Mouse (Mus musculus) c-Kit-positive CD71-positive TER-119-positive erythroid progenitor cells, embryonic 14.5 days (primary cell): ENCODE measurements at regions not wholly inside any gene's neighbourhood (a gene's known extent, or its start where the extent isn't known, plus 50 kb on each side); places are given as distances from the start of the nearest gene placed in this dataset.

Experiments
- DNase-seq: peaks from one replicate; pipeline ENCODE4 v3.0.0-alpha.2; 2013; ENCODE audit warnings: low spot score

DNA sequence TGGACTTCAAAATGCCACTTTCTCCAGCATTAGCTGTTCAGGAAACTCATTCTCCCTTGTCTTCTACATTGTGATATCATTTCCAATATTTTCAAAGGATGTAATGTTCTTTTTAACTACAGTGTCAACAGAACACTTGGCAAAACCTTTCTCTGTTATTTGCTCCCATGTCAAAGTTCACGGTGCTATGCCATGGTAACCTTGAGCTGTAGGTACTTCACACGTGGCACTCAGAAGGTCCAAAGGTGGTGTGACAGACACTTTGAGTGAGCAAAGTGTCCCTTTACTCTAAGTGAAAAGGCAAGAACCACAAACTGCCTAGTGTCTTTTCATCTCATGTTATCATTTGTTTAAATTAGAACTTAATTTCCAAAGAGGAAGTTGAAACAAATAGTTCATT lies 53.3 kb upstream of the Tram2 start:
- DNase-seq: no peak

DNA sequence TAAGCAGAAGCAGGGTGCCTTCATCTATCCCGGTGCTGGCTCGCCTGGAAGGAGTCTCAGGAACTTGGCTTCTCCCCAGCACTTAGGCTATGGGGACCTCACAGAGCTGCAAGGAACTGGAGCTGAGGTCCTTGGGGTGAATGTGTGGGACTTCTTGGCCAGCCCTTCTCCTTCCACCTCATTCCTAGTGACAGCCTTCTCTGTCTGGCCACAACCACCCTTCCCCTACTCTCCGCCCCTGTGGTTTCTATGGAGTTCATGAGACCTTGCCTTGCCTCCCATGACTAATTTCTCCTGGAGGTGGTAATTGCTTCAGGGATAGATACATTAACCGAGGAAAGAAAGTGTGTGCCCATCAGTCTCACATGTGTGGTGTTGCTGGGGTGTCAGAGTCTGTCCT lies 67.9 kb upstream of the Tram2 start:
- DNase-seq: no peak

DNA sequence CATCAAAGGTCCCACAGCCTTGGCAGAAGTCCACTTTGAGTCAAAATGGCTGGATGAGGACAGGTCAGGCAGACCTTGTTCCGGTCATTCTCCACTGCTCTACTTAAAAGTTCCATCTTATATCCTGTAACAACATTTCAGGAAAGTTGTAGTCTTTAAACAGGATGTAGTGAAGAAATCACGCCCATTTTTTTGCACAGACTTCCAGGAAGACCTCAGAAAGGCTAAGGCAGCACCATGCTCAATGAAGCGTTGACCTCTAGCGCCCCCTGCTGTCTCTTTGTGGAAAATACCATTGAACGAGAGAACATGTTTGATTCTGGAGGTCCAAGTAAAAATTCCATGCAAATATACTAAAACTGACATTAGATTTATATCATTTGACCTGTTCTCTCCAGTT lies 56.6 kb upstream of the Tmem14a start:
- peak; percentile 53 for DNase-seq

DNA sequence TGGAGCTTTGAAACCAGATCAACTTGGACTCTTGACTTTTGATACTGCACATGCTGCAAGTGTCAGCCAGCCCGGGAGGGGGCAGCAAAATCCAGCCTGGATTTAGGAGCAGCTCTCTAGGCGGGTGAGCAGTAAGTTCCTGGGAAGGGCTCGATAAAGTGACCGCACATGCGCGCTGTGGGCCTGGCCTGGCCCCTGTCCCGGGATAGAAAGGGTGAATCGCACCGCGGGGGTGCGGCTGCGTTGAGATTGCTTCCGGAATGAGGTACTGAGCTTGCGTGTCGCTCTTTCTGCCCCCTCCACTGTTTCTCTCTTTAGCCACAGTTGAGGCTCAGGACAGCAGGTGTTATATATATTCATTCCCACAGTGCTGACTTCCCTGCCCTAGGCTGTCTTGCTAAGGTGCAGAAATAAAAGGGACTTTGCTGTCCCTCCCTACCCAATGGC lies 52.1 kb upstream of the Tmem14a start:
- DNase-seq: peak; percentile 31

DNA sequence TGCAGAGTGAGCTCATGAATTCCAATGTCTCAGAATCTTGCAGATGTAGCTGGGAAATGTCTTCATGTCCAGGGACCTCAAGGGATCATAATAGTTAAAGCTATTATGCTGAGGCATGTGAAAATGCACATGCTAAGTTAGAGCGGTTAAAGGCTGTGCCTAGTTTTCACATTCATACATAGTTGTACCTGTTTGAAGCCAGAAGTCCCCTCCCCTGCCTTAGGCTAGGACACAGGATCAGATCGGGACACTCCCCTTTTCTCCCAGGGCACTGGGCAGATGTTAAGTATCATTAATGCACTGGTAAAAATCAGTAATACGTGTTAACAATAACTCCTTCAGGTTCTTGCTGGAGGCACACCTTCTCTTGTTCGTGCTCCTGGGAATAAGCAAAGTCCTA lies 51.6 kb upstream of the Tmem14a start:
- no peak for DNase-seq
